Mouse (Mus musculus) limb, embryonic 10.5 days (tissue): ENCODE results near the gene Foxp1. TPM values are rescaled to one million over a fixed set of nuclear protein-coding genes. Genes with fewer than 3 reads are reported as not detected.

Experiments used
- DNase-seq: peaks from one replicate; pipeline ENCODE4 v3.0.0-alpha.2; 2017; ENCODE audit warnings: low spot score
- H3K27ac ChIP-seq: fragments of 300-500 bp; sonication (generic); 2 replicates; pipeline ENCODE4 v1.5.1; 2016; ENCODE audit warnings: mild to moderate bottlenecking
- H3K27me3 ChIP-seq: fragments of 300-500 bp; sonication (generic); 2 replicates; pipeline ENCODE4 v1.6.1; 2016; ENCODE audit warnings: low read depth, mild to moderate bottlenecking; ENCODE audit not compliant: poor library complexity, severe bottlenecking
- H3K36me3 ChIP-seq: fragments of 300-500 bp; sonication (generic); 2 replicates; pipeline ENCODE4 v1.6.1; 2016; ENCODE audit warnings: mild to moderate bottlenecking, moderate library complexity
- H3K4me1 ChIP-seq: fragments of 300-500 bp; sonication (generic); 2 replicates; pipeline ENCODE4 v1.6.1; 2016
- H3K4me3 ChIP-seq: fragments of 300-500 bp; sonication (generic); 2 replicates; pipeline ENCODE4 v1.5.1; 2016; ENCODE audit warnings: mild to moderate bottlenecking, moderate library complexity
- H3K9me3 ChIP-seq: fragments of 300-500 bp; sonication (generic); replicated peaks from 2 replicates; pipeline ENCODE4 v1.6.1; 2016; ENCODE audit warnings: mild to moderate bottlenecking
- WGBS: fragments of 180-500 bp; shearing (Covaris S2); methylation state at CpG from one replicate; pipeline ENCODE4 v1.1.7; 2016; 5-methylcytosine and 5-hydroxymethylcytosine counted together
- polyA plus RNA-seq: library from polyadenylated mRNA; unstranded; fragments of >200 nt; fragmentation: Nextera tagmentation; extraction: Ambion mirVana; gene quantifications from 2 replicates; pipeline ENCODE4 v1.2.1, GENCODE M21; 2016

Gene Foxp1
- polyA plus RNA-seq, 1 experiment from 2014 or later: 47.3 TPM

- no peak overlapping the region for H3K27ac ChIP-seq
- H3K36me3 ChIP-seq: no peaks in the 10 kb centered on the region
- no peaks in the 10 kb centered on the region for H3K9me3 ChIP-seq
- 24% methylated on average over 11 of the region's 11 CpGs for WGBS
- H3K4me3 ChIP-seq: no peak overlapping the region
- peaks cover 54% of the 10 kb centered on the region for H3K4me1 ChIP-seq
- DNase-seq: no peak
- H3K27me3 ChIP-seq: no peaks in the 10 kb centered on the region
Observed at GRCm38 (mm10) chr6:99200656-99201055, 321.9 kb downstream of the Foxp1 start.

GRCm38 (mm10) chr6:99199277-99199676 is 323.2 kb downstream of the Foxp1 start:
- peaks cover 41% of the 10 kb centered on the region for H3K4me1 ChIP-seq
- no peak overlapping the region for H3K4me3 ChIP-seq
- H3K36me3 ChIP-seq: no peaks in the 10 kb centered on the region
- H3K27ac ChIP-seq: no peak overlapping the region
- H3K9me3 ChIP-seq: no peaks in the 10 kb centered on the region
- H3K27me3 ChIP-seq: no peaks in the 10 kb centered on the region
- DNase-seq: no peak
- 91% methylated on average over 4 of the region's 4 CpGs for WGBS

- H3K27me3 ChIP-seq: peaks cover 16% of the 10 kb centered on the region
- H3K27ac ChIP-seq: no peak overlapping the region
- DNase-seq: no peak
- peaks cover 33% of the 10 kb centered on the region for H3K4me1 ChIP-seq
- no peaks in the 10 kb centered on the region for H3K36me3 ChIP-seq
- H3K9me3 ChIP-seq: no peaks in the 10 kb centered on the region
- H3K4me3 ChIP-seq: no peak overlapping the region
- 77% methylated on average over 8 of the region's 8 CpGs for WGBS
Observed at GRCm38 (mm10) chr6:99193697-99194096, 328.8 kb downstream of the Foxp1 start.

- H3K4me1 ChIP-seq: peaks cover 38% of the 10 kb centered on the region
- H3K9me3 ChIP-seq: no peaks in the 10 kb centered on the region
- peaks cover 33% of the 10 kb centered on the region for H3K27me3 ChIP-seq
- no peak for DNase-seq
- H3K36me3 ChIP-seq: no peaks in the 10 kb centered on the region
- 63% methylated on average over 8 of the region's 8 CpGs for WGBS
- no peak overlapping the region for H3K4me3 ChIP-seq
- H3K27ac ChIP-seq: no peak overlapping the region; the same call in 1 of the 2 replicates
Observed at GRCm38 (mm10) chr6:99191636-99192137, 330.8 kb downstream of the Foxp1 start.

GRCm38 (mm10) chr6:99191041-99191635 is 331.4 kb downstream of the Foxp1 start:
- peaks cover 40% of the 10 kb centered on the region for H3K4me1 ChIP-seq
- H3K27ac ChIP-seq: no peak overlapping the region; the same call in 1 of the 2 replicates
- H3K36me3 ChIP-seq: no peaks in the 10 kb centered on the region
- 74% methylated on average over 12 of the region's 12 CpGs for WGBS
- no peak for DNase-seq
- H3K4me3 ChIP-seq: no peak overlapping the region
- no peaks in the 10 kb centered on the region for H3K9me3 ChIP-seq
- H3K27me3 ChIP-seq: peaks cover 33% of the 10 kb centered on the region

GRCm38 (mm10) chr6:99189967-99190366 is 332.6 kb downstream of the Foxp1 start:
- 31% methylated on average over 8 of the region's 8 CpGs for WGBS

GRCm38 (mm10) chr6:99188366-99189216 is 333.9 kb downstream of the Foxp1 start:
- WGBS: 49% methylated on average over 4 of the region's 4 CpGs
- peaks cover 40% of the 10 kb centered on the region for H3K4me1 ChIP-seq
- no peaks in the 10 kb centered on the region for H3K36me3 ChIP-seq
- H3K4me3 ChIP-seq: no peak overlapping the region
- no peaks in the 10 kb centered on the region for H3K9me3 ChIP-seq
- H3K27me3 ChIP-seq: peaks cover 33% of the 10 kb centered on the region
- H3K27ac ChIP-seq: no peak overlapping the region
- DNase-seq: no peak

More at GRCm38 (mm10) chr6:99189967-99190366, 332.6 kb downstream of the Foxp1 start:
- no peak overlapping the region for H3K27ac ChIP-seq
- H3K4me1 ChIP-seq: peaks cover 40% of the 10 kb centered on the region
- no peaks in the 10 kb centered on the region for H3K9me3 ChIP-seq
- H3K36me3 ChIP-seq: no peaks in the 10 kb centered on the region
- no peak overlapping the region for H3K4me3 ChIP-seq
- DNase-seq: no peak
- H3K27me3 ChIP-seq: peaks cover 33% of the 10 kb centered on the region

GRCm38 (mm10) chr6:99187914-99188313 is 334.6 kb downstream of the Foxp1 start:
- H3K9me3 ChIP-seq: no peaks in the 10 kb centered on the region
- peaks cover 40% of the 10 kb centered on the region for H3K4me1 ChIP-seq
- no peak overlapping the region for H3K4me3 ChIP-seq
- no peaks in the 10 kb centered on the region for H3K36me3 ChIP-seq
- H3K27ac ChIP-seq: no peak overlapping the region
- H3K27me3 ChIP-seq: peaks cover 33% of the 10 kb centered on the region
- DNase-seq: no peak
- 87% methylated on average over 3 of the region's 3 CpGs for WGBS

- H3K36me3 ChIP-seq: no peaks in the 10 kb centered on the region
- 63% methylated on average over 2 of the region's 2 CpGs for WGBS
- no peak overlapping the region for H3K4me3 ChIP-seq
- DNase-seq: no peak
- no peaks in the 10 kb centered on the region for H3K9me3 ChIP-seq
- no peak overlapping the region for H3K27ac ChIP-seq
- H3K27me3 ChIP-seq: peaks cover 33% of the 10 kb centered on the region
- H3K4me1 ChIP-seq: peaks cover 40% of the 10 kb centered on the region
Observed at GRCm38 (mm10) chr6:99187415-99187814, 335.1 kb downstream of the Foxp1 start.

GRCm38 (mm10) chr6:99186569-99186968 is 336.0 kb downstream of the Foxp1 start:
- no peak for DNase-seq
- Histone ChIP-seq H3K27me3 (peaks cover 24% of the 10 kb centered on the region), H3K4me1 (peaks cover 36% of the 10 kb centered on the region), H3K9me3 (no peaks in the 10 kb centered on the region), H3K4me3 (no peak overlapping the region), H3K36me3 (no peaks in the 10 kb centered on the region), H3K27ac (no peak overlapping the region)
- 67% methylated on average over 7 of the region's 7 CpGs for WGBS

GRCm38 (mm10) chr6:99185797-99186196 is 336.7 kb downstream of the Foxp1 start:
- peaks cover 28% of the 10 kb centered on the region for H3K4me1 ChIP-seq
- WGBS: 93% methylated on average over 2 of the region's 2 CpGs
- H3K27me3 ChIP-seq: peaks cover 17% of the 10 kb centered on the region
- H3K4me3 ChIP-seq: no peak overlapping the region
- H3K9me3 ChIP-seq: no peaks in the 10 kb centered on the region
- H3K27ac ChIP-seq: no peak overlapping the region
- H3K36me3 ChIP-seq: no peaks in the 10 kb centered on the region
- no peak for DNase-seq

- DNase-seq: no peak
- Histone ChIP-seq H3K36me3 (no peaks in the 10 kb centered on the region), H3K27ac (no peak overlapping the region), H3K4me3 (no peak overlapping the region), H3K27me3 (peaks cover 17% of the 10 kb centered on the region), H3K9me3 (no peaks in the 10 kb centered on the region), H3K4me1 (peaks cover 11% of the 10 kb centered on the region; the same call in 1 of the 2 replicates)
- 88% methylated on average over 5 of the region's 5 CpGs for WGBS
Observed at GRCm38 (mm10) chr6:99184051-99184450, 338.5 kb downstream of the Foxp1 start.

GRCm38 (mm10) chr6:99182777-99183176 is 339.7 kb downstream of the Foxp1 start:
- 81% methylated on average over 4 of the region's 4 CpGs for WGBS
- H3K36me3 ChIP-seq: no peaks in the 10 kb centered on the region
- H3K4me1 ChIP-seq: peaks cover 2% of the 10 kb centered on the region; the same call in 1 of the 2 replicates

More at GRCm38 (mm10) chr6:99182777-99183176, 339.7 kb downstream of the Foxp1 start:
- no peak for DNase-seq
- peaks cover 8% of the 10 kb centered on the region; the same call in 1 of the 2 replicates for H3K27me3 ChIP-seq
- no peak overlapping the region for H3K27ac ChIP-seq
- no peak overlapping the region for H3K4me3 ChIP-seq
- H3K9me3 ChIP-seq: no peaks in the 10 kb centered on the region
